8 mouse cellular contexts compared by ENCODE assay signal in genomic region chr12:100159261-100159975, GRCm38 (mm10). TPM values are rescaled to one million over a fixed set of nuclear protein-coding genes. Genes with fewer than 3 reads are reported as not detected.
DNase-seq lines count a peak whose midpoint lies in the region; ATAC-seq lines count a peak whose summit lies in the region.

Gene Nrde2, minus strand, starts transcription at chr12:100159653.

- peak; percentile 99 for ATAC-seq in megakaryocyte progenitor cell, adult 5-6 weeks (replicated peaks; ENCODE audit: poor library complexity)

- DNase-seq in adipocyte (ENCODE audit: low spot score): peak; percentile 91
- peak; percentile 98 for DNase-seq in embryo, embryonic 10 days (ENCODE audit: low spot score)
- peak; percentile 80 for DNase-seq in gastrocnemius, postnatal 10 days
- peak; percentile 96 for DNase-seq in induced T-regulatory cell, adult 2 months (ENCODE audit: low read depth)
- peak; percentile 80 to 94 for DNase-seq in left cerebral cortex, adult 9 months (ENCODE audit: low spot score in 2 of 2)
- peak; percentile 83 for DNase-seq in right cerebral cortex, postnatal 14 days
- peak; percentile 86 to 90 for DNase-seq in urinary bladder, postnatal 36 days (ENCODE audit: low spot score in 2 of 2)

RNA-seq across cellular contexts. Expression of gene Nrde2, which starts in this region (rescaled TPM):
- total RNA-seq in gastrocnemius, postnatal 10 days (2021): 10 to 100 TPM; 11.1 to 11.2 TPM
- 5.9 and 6.5 TPM in 2 replicates for total RNA-seq in megakaryocyte progenitor cell, adult 5-6 weeks (2015)
- 24.0 and 29.9 TPM in 2 replicates for total RNA-seq in megakaryocyte progenitor cell, adult 5-6 weeks (2017)

Comparison
In these comparisons a context has a peak if more than half of its experiments do, and no peak if none do; other contexts are left out.
1. Peak in every context shown above with its lines: DNase-seq and ATAC-seq.